Mouse (Mus musculus): Measurements from ENCODE around the gene Shroom3.

- TF ChIP-seq GATA1 (IDR thresholded peaks at IDR 0.05; ENCODE audit: borderline replicate concordance, low read length) (no peak), FLI1 (IDR thresholded peaks at IDR 0.05; ENCODE audit: low read length) (no peak)
Observed at GRCm38 (mm10) chr5:92838351-92838784, 155.1 kb downstream of the Shroom3 start.
